Mouse (Mus musculus): ENCODE data around the gene Itga10. TPM values are rescaled to one million over a fixed set of nuclear protein-coding genes. Genes with fewer than 3 reads are reported as not detected.
A peak's percentile ranks its signal among the peaks of the same experiment; 100 is the strongest.

Gene Itga10
- total and polyA plus RNA-seq, 2 experiments from 2014 or later = 1.4 to 2.6 TPM

DNA sequence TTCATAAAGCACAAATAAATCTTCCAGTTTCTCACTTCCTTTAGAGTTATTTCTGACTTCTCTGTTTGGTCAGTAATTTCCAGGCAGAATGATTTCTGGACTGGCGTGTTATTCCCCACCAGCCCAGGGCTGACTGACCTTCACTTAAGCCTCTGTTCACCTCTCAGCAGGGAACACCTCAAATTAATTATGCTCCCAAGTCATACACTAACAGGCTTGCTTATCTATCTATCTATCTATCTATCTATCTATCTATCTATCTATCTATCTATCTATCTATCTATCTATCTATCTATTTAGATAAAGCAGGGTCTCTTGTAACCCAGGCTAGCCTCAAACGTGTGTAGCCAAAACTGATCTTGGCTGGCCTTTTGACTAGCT lies 63.3 kb downstream of the Itga10 start:
- no peak overlapping the region for H3K27ac ChIP-seq
- TF ChIP-seq CTCF (IDR thresholded peaks at IDR 0.05; ENCODE audit: low read depth) = no peak
- peaks cover 50% of the 10 kb centered on the region for H3K36me3 ChIP-seq (ENCODE audit: insufficient read depth, low read length)
- peak overlapping the region; percentile 63 for H3K9ac ChIP-seq (replicated peaks; ENCODE audit: low read length)
- H3K4me3 ChIP-seq (ENCODE audit: low read length) = peak overlapping the region; percentile 52
- H3K27me3 ChIP-seq (ENCODE audit: insufficient read depth, low read length) = no peaks in the 10 kb centered on the region
- WGBS = 35% methylated on average over 2 of the region's 2 CpGs
- H3K4me1 ChIP-seq (ENCODE audit: insufficient read depth, low read length) = no peaks in the 10 kb centered on the region
- H3K9me3 ChIP-seq (ENCODE audit: low read length) = no peaks in the 10 kb centered on the region
- no peak for DNase-seq (ENCODE audit: low spot score)
- H3K4me2 ChIP-seq (ENCODE audit: low read depth, low read length) = peak overlapping the region; percentile 96; the same call in 1 of the 2 replicates
- peak; percentile 30 for ATAC-seq

Other genes starting within 250 kb of the Itga10 start
- not detected in 2 replicates for gene BC107364, start 193.3 kb upstream of the Itga10 start, total RNA-seq (2014; rRNA removed)
- not detected in 2 replicates for gene BC107364, start 193.3 kb upstream of the Itga10 start, polyA plus RNA-seq (2015; fragmentation: Nextera tagmentation; extraction: Ambion mirVana)
- gene Hfe2, start 120.4 kb upstream of the Itga10 start, total RNA-seq (2014; rRNA removed) = 0.78 and 1.9 TPM in 2 replicates
- gene Hfe2, start 120.4 kb upstream of the Itga10 start, polyA plus RNA-seq (2015; fragmentation: Nextera tagmentation; extraction: Ambion mirVana) = 2.1 and 2.5 TPM in 2 replicates
- gene Txnip, start 87.6 kb upstream of the Itga10 start, total RNA-seq (2014; rRNA removed) = 192 and 222 TPM in 2 replicates
- 133 and 148 TPM in 2 replicates for gene Txnip, start 87.6 kb upstream of the Itga10 start, polyA plus RNA-seq (2015; fragmentation: Nextera tagmentation; extraction: Ambion mirVana)
- not detected in 2 replicates for gene Gm16253, start 68.6 kb upstream of the Itga10 start, total RNA-seq (2014; rRNA removed)
- gene Gm16253, start 68.6 kb upstream of the Itga10 start, polyA plus RNA-seq (2015; fragmentation: Nextera tagmentation; extraction: Ambion mirVana) = 0.48 and 0.96 TPM in 2 replicates
- 10.7 and 11.2 TPM in 2 replicates for gene Polr3gl, start 51.4 kb upstream of the Itga10 start, total RNA-seq (2014; rRNA removed)
- gene Polr3gl, start 51.4 kb upstream of the Itga10 start, polyA plus RNA-seq (2015; fragmentation: Nextera tagmentation; extraction: Ambion mirVana) = 31.9 and 32.9 TPM in 2 replicates
- gene Ankrd34a, start 48.9 kb upstream of the Itga10 start, total RNA-seq (2014; rRNA removed) = 26.4 and 29.6 TPM in 2 replicates
- gene Ankrd34a, start 48.9 kb upstream of the Itga10 start, polyA plus RNA-seq (2015; fragmentation: Nextera tagmentation; extraction: Ambion mirVana) = 14.2 and 15.3 TPM in 2 replicates
- 45.0 and 48.4 TPM in 2 replicates for gene Lix1l, start 44.4 kb upstream of the Itga10 start, total RNA-seq (2014; rRNA removed)
- 3.9 and 5.2 TPM in 2 replicates for gene Lix1l, start 44.4 kb upstream of the Itga10 start, polyA plus RNA-seq (2015; fragmentation: Nextera tagmentation; extraction: Ambion mirVana)
- gene Rbm8a, start 15.7 kb upstream of the Itga10 start, total RNA-seq (2014; rRNA removed) = 14.9 and 17.0 TPM in 2 replicates
- gene Rbm8a, start 15.7 kb upstream of the Itga10 start, polyA plus RNA-seq (2015; fragmentation: Nextera tagmentation; extraction: Ambion mirVana) = 114 TPM in 2 replicates
- gene Pex11b, start 10.2 kb upstream of the Itga10 start, total RNA-seq (2014; rRNA removed) = 47.1 and 63.9 TPM in 2 replicates
- 66.9 and 67.3 TPM in 2 replicates for gene Pex11b, start 10.2 kb upstream of the Itga10 start, polyA plus RNA-seq (2015; fragmentation: Nextera tagmentation; extraction: Ambion mirVana)
- 0.32 TPM in 1 of 2 replicates, not detected in the other for gene Gm42957, start 10.1 kb upstream of the Itga10 start, total RNA-seq (2014; rRNA removed)
- gene Gm42957, start 10.1 kb upstream of the Itga10 start, polyA plus RNA-seq (2015; fragmentation: Nextera tagmentation; extraction: Ambion mirVana) = 0.15 TPM in 1 of 2 replicates, not detected in the other
- gene Ankrd35, start 24.5 kb downstream of the Itga10 start, total RNA-seq (2014; rRNA removed) = 2.1 and 6.4 TPM in 2 replicates
- 2.8 and 3.0 TPM in 2 replicates for gene Ankrd35, start 24.5 kb downstream of the Itga10 start, polyA plus RNA-seq (2015; fragmentation: Nextera tagmentation; extraction: Ambion mirVana)
- 37.5 and 46.1 TPM in 2 replicates for gene Pias3, start 50.8 kb downstream of the Itga10 start, total RNA-seq (2014; rRNA removed)
- 41.3 and 44.3 TPM in 2 replicates for gene Pias3, start 50.8 kb downstream of the Itga10 start, polyA plus RNA-seq (2015; fragmentation: Nextera tagmentation; extraction: Ambion mirVana)
- 13.0 and 13.4 TPM in 2 replicates for gene Nudt17, start 63.0 kb downstream of the Itga10 start, total RNA-seq (2014; rRNA removed)
- 17.6 and 17.8 TPM in 2 replicates for gene Nudt17, start 63.0 kb downstream of the Itga10 start, polyA plus RNA-seq (2015; fragmentation: Nextera tagmentation; extraction: Ambion mirVana)
- 10.9 and 11.7 TPM in 2 replicates for gene Polr3c, start 82.0 kb downstream of the Itga10 start, total RNA-seq (2014; rRNA removed)
- 26.3 and 29.1 TPM in 2 replicates for gene Polr3c, start 82.0 kb downstream of the Itga10 start, polyA plus RNA-seq (2015; fragmentation: Nextera tagmentation; extraction: Ambion mirVana)
- 47.9 and 53.8 TPM in 2 replicates for gene Rnf115, start 82.1 kb downstream of the Itga10 start, total RNA-seq (2014; rRNA removed)
- gene Rnf115, start 82.1 kb downstream of the Itga10 start, polyA plus RNA-seq (2015; fragmentation: Nextera tagmentation; extraction: Ambion mirVana) = 76.6 and 81.2 TPM in 2 replicates
- 0.05 TPM in 1 of 2 replicates, not detected in the other for gene Pdzk1, start 183.7 kb downstream of the Itga10 start, total RNA-seq (2014; rRNA removed)
- gene Pdzk1, start 183.7 kb downstream of the Itga10 start, polyA plus RNA-seq (2015; fragmentation: Nextera tagmentation; extraction: Ambion mirVana) = 0.24 TPM in 1 of 2 replicates, not detected in the other
- not detected in 2 replicates for gene Cd160, start 183.8 kb downstream of the Itga10 start, total RNA-seq (2014; rRNA removed)
- gene Cd160, start 183.8 kb downstream of the Itga10 start, polyA plus RNA-seq (2015; fragmentation: Nextera tagmentation; extraction: Ambion mirVana) = 0.06 and 0.13 TPM in 2 replicates

Data from hindbrain, postnatal 0 days (tissue).